Comparison of ENCODE assay signal across 14 mouse cellular contexts in genomic region chr9:52761257-52761656, GRCm38 (mm10).
"Had no signal": no experiment of that assay in that cellular context is flagged by ENCODE, and none has a peak within 500 bp of the region (broad histone marks: within the 10 kb centered on the region; RNA-seq: fewer than 3 reads in every experiment).

No protein-coding gene starts in this region.

- H3K27me3 ChIP-seq: kidney, embryonic 15.5 days; limb, embryonic 13.5 days; liver, embryonic 15.5 days; midbrain, embryonic 12.5 days; neural tube, embryonic 13.5 days had no signal

- ATAC-seq: midbrain, embryonic 16.5 days had no signal

- H3K27ac ChIP-seq: kidney, embryonic 15.5 days; limb, embryonic 13.5 days; liver, embryonic 15.5 days; midbrain, embryonic 12.5 days; neural tube, embryonic 13.5 days had no signal

- H3K4me1 ChIP-seq: kidney, embryonic 15.5 days; limb, embryonic 13.5 days; liver, embryonic 15.5 days; midbrain, embryonic 12.5 days; neural tube, embryonic 13.5 days had no signal

- H3K4me3 ChIP-seq: kidney, embryonic 15.5 days; limb, embryonic 13.5 days; liver, embryonic 15.5 days; midbrain, embryonic 12.5 days; neural tube, embryonic 13.5 days had no signal

- H3K4me2 ChIP-seq: kidney, embryonic 15.5 days; limb, embryonic 13.5 days; liver, embryonic 11.5 days; liver, embryonic 15.5 days; midbrain, embryonic 12.5 days; neural tube, embryonic 13.5 days had no signal

- H3K9me3 ChIP-seq: kidney, embryonic 15.5 days; limb, embryonic 13.5 days; liver, embryonic 15.5 days; midbrain, embryonic 12.5 days; neural tube, embryonic 13.5 days had no signal

- DNase-seq: kidney, adult 2 months; left cerebral cortex, postnatal 4 days; retina, postnatal 1 day; right cerebral cortex, postnatal 4 days; spleen, adult 18-20 months; thymus, adult 18-20 months; thymus, postnatal 14 days had no signal

- H3K36me3 ChIP-seq: kidney, embryonic 15.5 days; limb, embryonic 13.5 days; liver, embryonic 15.5 days; midbrain, embryonic 12.5 days; neural tube, embryonic 13.5 days had no signal

- H3K9ac ChIP-seq: kidney, embryonic 15.5 days; limb, embryonic 13.5 days; liver, embryonic 15.5 days; midbrain, embryonic 12.5 days; neural tube, embryonic 13.5 days had no signal
